Mouse (Mus musculus) adrenal gland, postnatal 36 days (tissue): ENCODE results near the gene Gm20075. TPM values are rescaled to one million over a fixed set of nuclear protein-coding genes. Genes with fewer than 3 reads are reported as not detected.
A peak's percentile ranks its signal among the peaks of the same experiment; 100 is the strongest.
"Not testable (repeated sequence)": the region's sequence is repeated elsewhere in the genome, so short reads cannot be mapped to it uniquely, and the experiment has no call there.

Experiments used
- DNase-seq, 2 experiments: peaks; one replicate each; pipeline ENCODE4 v3.0.0; 2021; ENCODE audit warnings: mixed read lengths in 1 of 2
- long read RNA-seq, 2 experiments: library from polyadenylated mRNA; stranded (forward); transcript quantifications; one replicate each; pipeline ENCODE4 v2.0.0; 2021; ENCODE audit warnings: borderline sequencing depth in 2 of 2
- total RNA-seq, 2 experiments: library from RNA; stranded (reverse); gene quantifications; 2 replicates each; pipeline ENCODE4 v1.2.3; 2021

Gene Gm20075
- 10 to 100 TPM; 20.8 to 29.6 TPM for total RNA-seq
- long read RNA-seq, experiment 1, transcript Gm20075-201 (1 exons, 2,161 nt): major isoform, 5 of 5 reads
- long read RNA-seq, experiment 1, partial matches to known transcripts: 0 of 5 reads
- long read RNA-seq, experiment 1, other reads (novel, unspliced or antisense): 0 of 5 reads
- long read RNA-seq, experiment 2, partial matches to known transcripts: 0 of 3 reads
- long read RNA-seq, experiment 2, other reads (novel, unspliced or antisense): 0 of 3 reads

- DNase-seq: not testable (repeated sequence)
Observed at GRCm38 (mm10) chr13:96081276-96081675, at the start of gene Gm20075. TSS of gene Gm20075 (minus strand) at chr13:96081376.

DNA sequence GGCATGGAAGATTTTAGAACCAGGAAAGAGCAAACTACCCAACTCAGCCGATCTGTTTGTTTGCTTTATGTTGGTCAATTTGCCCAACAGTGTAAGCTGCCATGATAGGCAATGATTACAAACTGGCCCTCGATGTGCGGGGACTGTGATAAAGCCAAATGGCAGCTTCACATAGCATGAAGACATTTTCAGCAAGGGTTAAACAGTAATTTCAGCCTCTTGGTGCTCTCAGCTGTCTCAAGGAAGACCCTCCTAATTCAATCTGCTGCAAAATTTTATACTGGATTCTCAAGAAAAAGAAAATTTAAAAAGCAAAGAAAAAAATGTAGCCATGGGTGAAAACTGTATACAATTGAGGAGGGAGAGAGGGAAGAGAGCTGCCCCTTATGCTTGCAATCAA lies 47.9 kb upstream of the Gm20075 start:
- no peak for DNase-seq

DNA sequence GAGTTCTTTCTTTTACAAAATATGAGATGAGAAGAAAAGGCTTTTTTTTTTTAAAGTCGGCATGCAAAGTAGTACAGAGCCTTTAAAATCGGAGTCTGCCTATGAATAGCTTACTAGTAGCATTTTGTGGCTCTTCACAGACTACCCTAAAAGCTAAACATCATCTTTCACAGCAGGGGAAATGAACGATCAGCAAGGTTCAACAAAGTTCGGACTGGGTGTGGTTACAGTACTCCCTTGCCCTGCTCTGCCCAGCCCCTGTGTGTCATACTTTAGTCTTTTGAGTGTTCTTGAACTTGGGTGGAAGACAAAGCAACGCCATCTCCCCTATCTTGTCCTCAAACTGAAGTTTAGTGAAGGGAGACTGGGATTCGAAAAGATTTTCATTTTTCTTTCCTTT lies 45.5 kb upstream of the Gm20075 start:
- no peak for DNase-seq

- peak; percentile 14 to 45 for DNase-seq
Observed at GRCm38 (mm10) chr13:96125011-96125410, 43.8 kb upstream of the Gm20075 start.

GRCm38 (mm10) chr13:96112711-96113110 lies 31.5 kb upstream of the Gm20075 start:
- DNase-seq: no peak

DNA sequence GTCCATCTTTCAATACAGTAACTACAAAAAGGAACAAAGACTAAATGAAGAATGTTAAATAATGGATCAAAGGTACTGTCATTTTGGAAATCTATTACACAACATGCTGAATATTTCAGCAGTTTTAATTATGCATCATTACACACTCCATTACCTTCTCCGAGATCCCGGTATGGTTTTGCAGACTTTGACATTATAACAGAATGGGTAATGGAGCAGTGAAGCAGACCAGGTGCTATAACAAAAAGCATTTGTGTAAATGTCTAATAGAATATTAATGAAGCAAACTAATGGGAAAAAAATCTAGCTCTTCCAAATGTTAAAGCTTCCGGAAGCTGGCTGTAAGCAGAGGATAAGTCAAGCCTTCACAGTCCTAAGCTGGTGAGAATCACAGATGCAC lies 29.6 kb upstream of the Gm20075 start:
- DNase-seq: no peak

- DNase-seq: no peak
Observed at GRCm38 (mm10) chr13:96106367-96106766, 25.2 kb upstream of the Gm20075 start.

DNA sequence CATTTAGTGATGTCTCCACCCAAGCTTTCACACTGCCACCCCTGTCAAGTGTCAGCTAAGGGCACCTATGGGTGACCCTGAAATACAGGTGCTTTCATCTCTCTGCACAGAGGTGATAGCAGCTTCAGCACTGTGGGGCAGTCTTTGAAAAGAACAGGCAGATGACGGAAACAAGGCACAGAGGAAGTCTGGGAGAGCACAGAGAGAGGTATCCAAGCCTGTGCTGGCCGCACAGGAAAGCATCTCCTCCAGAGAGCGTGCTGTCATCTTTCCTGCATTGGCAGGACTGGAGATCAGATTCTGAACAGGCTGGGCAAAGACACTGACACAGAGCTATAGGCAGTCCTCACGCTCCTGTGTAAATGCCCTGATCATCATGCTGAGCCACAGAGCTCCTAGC lies 9.8 kb upstream of the Gm20075 start:
- DNase-seq: no peak

GRCm38 (mm10) chr13:96085581-96086302 lies 4.6 kb upstream of the Gm20075 start:
- DNase-seq: no peak

DNA sequence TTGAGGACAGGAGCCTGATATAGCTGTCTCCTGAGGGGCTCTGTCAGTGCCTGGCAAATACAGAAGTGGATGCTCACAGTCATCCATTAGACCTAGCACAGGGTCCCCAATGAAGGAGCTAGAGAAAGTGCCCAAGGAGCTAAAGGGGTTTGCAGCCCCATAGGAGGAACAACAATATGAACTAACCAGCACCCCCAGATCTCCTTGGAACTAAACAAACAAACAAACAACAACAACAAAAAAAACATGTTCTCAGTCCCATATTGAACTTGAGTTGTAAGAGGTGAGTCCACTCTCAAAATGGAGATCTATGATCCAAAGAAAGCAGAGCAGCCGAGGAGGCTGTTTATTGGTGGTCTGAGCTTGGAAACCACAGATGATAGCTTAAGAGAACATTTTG lies 578 bp upstream of the Gm20075 start, which contains the start of gene Gm17190:
TSS of gene Gm17190 (plus strand) at position 301 of the 400 bp plus-strand sequence.
- not testable (repeated sequence) for DNase-seq

GRCm38 (mm10) chr13:96073555-96073954 lies 7.6 kb downstream of the Gm20075 start:
- DNase-seq: peak; percentile 8 to 34

DNA sequence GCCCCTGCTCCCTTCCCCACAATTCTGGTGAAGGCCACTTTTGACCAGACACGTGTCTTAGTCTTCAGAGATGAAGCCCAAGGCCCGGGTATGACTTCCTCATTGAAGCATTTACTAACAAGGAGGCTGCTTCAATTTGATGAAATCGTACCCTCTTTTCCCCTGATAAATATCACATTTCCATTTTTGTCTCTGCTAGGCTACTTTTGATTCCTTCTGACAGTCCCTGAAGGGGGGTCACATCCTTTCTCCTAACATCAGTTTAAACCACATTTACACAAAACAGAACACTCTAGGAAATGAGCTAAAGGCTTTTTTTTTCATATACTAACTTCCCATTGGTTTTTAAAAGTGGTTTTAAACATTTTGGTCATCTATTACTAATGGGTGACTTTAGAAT lies 28.4 kb downstream of the Gm20075 start:
- DNase-seq: no peak

GRCm38 (mm10) chr13:96045396-96045795 lies 35.8 kb downstream of the Gm20075 start:
- no peak for DNase-seq

DNA sequence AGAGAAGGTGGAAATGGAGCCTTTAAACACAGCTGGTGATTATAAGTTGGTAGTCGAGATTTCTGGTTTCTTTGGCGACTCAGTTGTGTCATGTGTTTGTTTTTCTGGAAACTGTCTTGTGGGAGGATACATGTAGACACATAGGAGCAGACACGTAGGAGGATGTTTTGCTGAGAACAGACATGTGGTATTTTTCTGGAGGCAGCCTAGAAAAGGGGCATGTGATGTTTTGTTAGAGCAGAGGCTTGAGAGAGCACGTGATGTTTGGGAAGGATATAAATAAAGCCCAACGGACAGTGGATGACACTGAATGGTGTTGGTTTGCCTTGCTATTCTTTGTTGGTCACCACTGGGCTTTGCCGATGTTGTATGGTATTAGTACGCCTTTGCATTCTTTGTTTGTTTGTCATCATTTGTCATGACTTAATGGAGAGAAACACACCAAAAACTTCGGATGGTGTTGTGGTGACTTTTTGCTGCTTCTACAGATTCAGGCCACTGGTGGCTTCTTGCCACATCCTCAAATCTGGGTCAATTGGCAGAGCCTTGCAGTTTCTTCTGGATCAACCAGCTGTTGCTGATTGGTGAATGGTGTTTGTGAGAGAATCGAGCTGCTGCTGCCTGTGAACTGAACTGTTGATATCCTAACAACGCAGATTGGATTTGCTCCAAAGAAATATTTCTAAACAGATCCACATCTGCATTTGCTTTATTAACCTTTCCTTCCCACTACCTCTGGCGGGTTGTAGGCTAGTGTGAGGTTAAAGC lies 40.7 kb downstream of the Gm20075 start:
- no peak for DNase-seq

DNA sequence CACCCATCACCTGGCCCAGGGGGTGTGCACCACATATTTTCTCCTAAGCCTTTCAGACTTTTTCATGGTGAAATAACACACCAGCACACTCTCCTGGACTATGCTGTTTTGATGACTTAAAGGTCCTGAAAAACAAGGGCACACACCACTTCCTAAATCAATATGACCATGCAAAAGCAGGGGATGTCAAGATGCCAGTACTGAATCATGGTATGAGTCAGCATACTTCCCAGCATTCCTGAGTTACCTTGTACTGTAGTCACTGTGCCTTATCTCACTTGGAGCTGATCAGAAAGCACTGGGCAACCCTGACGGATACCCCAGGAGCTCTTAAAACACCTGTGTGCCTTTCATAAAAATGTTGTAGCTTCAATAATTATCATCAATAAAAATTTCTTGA lies 41.6 kb downstream of the Gm20075 start:
- DNase-seq: peak in 1 of 2 experiments; percentile 16

DNA sequence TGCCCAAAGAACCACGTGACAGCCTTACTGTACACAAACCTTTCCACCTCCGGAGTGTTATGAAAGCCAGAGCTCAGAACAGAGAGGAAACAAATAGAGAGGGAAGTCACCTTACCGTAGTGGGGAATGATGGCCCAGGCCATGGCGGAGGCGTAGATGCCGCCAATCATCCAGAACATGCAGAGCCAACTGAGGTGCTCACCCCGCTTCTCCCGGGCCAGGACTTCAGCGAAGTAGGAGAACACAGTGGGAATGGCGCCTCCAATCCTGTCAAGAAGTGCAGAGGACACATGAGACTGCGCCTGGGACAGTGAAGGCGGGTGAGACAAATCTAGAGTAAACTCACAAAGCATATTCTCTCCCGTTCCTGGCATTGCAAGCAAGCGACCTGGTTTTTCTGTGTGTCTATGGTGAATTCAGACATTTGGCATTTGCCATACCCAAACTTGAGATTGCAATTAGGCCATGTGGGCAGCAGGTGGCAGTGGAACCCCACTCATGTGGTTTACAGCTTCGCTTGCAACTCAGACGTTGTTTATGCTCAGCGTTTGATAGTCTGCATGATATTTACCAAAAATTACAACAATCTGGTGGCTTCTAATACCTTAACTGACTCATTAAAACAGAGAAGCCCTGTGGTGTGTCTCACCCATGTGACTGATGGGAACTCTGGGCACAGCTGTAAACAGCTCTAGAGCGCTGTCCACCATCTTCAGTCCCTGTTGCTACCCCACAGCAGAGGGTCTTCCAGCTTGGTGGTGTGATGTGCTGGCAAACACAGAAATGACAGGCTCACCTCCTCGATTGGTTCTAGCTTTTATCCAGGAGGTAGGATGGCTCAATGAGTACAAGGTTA lies 50.6 kb downstream of the Gm20075 start:
- DNase-seq: peak; percentile 61 to 67

Other genes with a start within 250 kb of the Gm20075 start
- gene Iqgap2, start 189.5 kb downstream of the Gm20075 start, total RNA-seq: 100 to 1,000 TPM; 149 to 229 TPM
- not detected for gene Gm17190, start 678 bp upstream of the Gm20075 start, total RNA-seq
- 1 to 10 TPM; 1.3 to 2.8 TPM for gene Sv2c, start 51.2 kb upstream of the Gm20075 start, total RNA-seq